Mouse (Mus musculus): ENCODE results near the gene Gprin2. TPM values are rescaled to one million over a fixed set of nuclear protein-coding genes. Genes with fewer than 3 reads are reported as not detected.

Gprin2 gene
- polyA plus RNA-seq, 1 experiment from 2014 or later = 1.1 TPM

GRCm38 (mm10) chr14:34188629-34189028 is 12.8 kb downstream of the Gprin2 start:
- H3K9ac ChIP-seq (ENCODE audit: low read length) = no peak overlapping the region
- DNase-seq (ENCODE audit: low spot score) = peak; percentile 35
- no peak for ATAC-seq (ENCODE audit: insufficient read depth, low FRiP score, low TSS enrichment)

GRCm38 (mm10) chr14:34183101-34183500 is 18.4 kb downstream of the Gprin2 start:
- no peaks in the 10 kb centered on the region for H3K27me3 ChIP-seq (ENCODE audit: control insufficient read depth, insufficient read depth, low read length)
- H3K9ac ChIP-seq (ENCODE audit: low read length) = no peak overlapping the region
- H3K4me3 ChIP-seq (ENCODE audit: low read depth, low read length) = no peak overlapping the region
- H3K4me2 ChIP-seq (ENCODE audit: low read depth) = no peak overlapping the region
- H3K9me3 ChIP-seq (ENCODE audit: control insufficient read depth, low read length) = no peaks in the 10 kb centered on the region
- H3K36me3 ChIP-seq (ENCODE audit: control insufficient read depth, insufficient read depth, low read length) = no peaks in the 10 kb centered on the region
- no peak overlapping the region for H3K27ac ChIP-seq (ENCODE audit: low read depth, low read length)
- ATAC-seq (ENCODE audit: insufficient read depth, low FRiP score, low TSS enrichment) = no peak
- DNase-seq (ENCODE audit: low spot score) = no peak
- no peaks in the 10 kb centered on the region for H3K4me1 ChIP-seq (ENCODE audit: control insufficient read depth, insufficient read depth, low read length)
- 89% methylated on average over 1 of the region's 1 CpGs for WGBS

More at GRCm38 (mm10) chr14:34188629-34189028, 12.8 kb downstream of the Gprin2 start:
- H3K27me3 ChIP-seq (ENCODE audit: control insufficient read depth, insufficient read depth, low read length) = no peaks in the 10 kb centered on the region
- H3K4me2 ChIP-seq (ENCODE audit: low read depth) = no peak overlapping the region
- no peaks in the 10 kb centered on the region for H3K4me1 ChIP-seq (ENCODE audit: control insufficient read depth, insufficient read depth, low read length)
- no peaks in the 10 kb centered on the region for H3K36me3 ChIP-seq (ENCODE audit: control insufficient read depth, insufficient read depth, low read length)
- no peaks in the 10 kb centered on the region for H3K9me3 ChIP-seq (ENCODE audit: control insufficient read depth, low read length)
- no peak overlapping the region for H3K4me3 ChIP-seq (ENCODE audit: low read depth, low read length)
- H3K27ac ChIP-seq (ENCODE audit: low read depth, low read length) = no peak overlapping the region
- 71% methylated on average over 5 of the region's 5 CpGs for WGBS

- Histone ChIP-seq H3K4me3 (ENCODE audit: low read depth, low read length) (no peak overlapping the region), H3K9me3 (ENCODE audit: control insufficient read depth, low read length) (no peaks in the 10 kb centered on the region), H3K4me2 (ENCODE audit: low read depth) (no peak overlapping the region), H3K4me1 (ENCODE audit: control insufficient read depth, insufficient read depth, low read length) (no peaks in the 10 kb centered on the region), H3K27ac (ENCODE audit: low read depth, low read length) (no peak overlapping the region), H3K36me3 (ENCODE audit: control insufficient read depth, insufficient read depth, low read length) (no peaks in the 10 kb centered on the region), H3K27me3 (ENCODE audit: control insufficient read depth, insufficient read depth, low read length) (no peaks in the 10 kb centered on the region), H3K9ac (ENCODE audit: low read length) (no peak overlapping the region)
- whole genome bisulfite sequencing = 94% methylated on average over 3 of the region's 3 CpGs
- DNase-seq (ENCODE audit: low spot score) (no peak), ATAC-seq (ENCODE audit: insufficient read depth, low FRiP score, low TSS enrichment) (no peak)
Observed at GRCm38 (mm10) chr14:34179351-34179750, 22.1 kb downstream of the Gprin2 start.

GRCm38 (mm10) chr14:34171107-34171506 is 30.3 kb downstream of the Gprin2 start:
- 92% methylated on average over 3 of the region's 3 CpGs for WGBS
- no peaks in the 10 kb centered on the region for H3K36me3 ChIP-seq (ENCODE audit: control insufficient read depth, insufficient read depth, low read length)

GRCm38 (mm10) chr14:34155752-34156151 is 45.7 kb downstream of the Gprin2 start:
- WGBS = 79% methylated on average over 12 of the region's 12 CpGs
- Histone ChIP-seq H3K4me2 (ENCODE audit: low read depth) (no peak overlapping the region), H3K27me3 (ENCODE audit: control insufficient read depth, insufficient read depth, low read length) (no peaks in the 10 kb centered on the region), H3K9me3 (ENCODE audit: control insufficient read depth, low read length) (no peaks in the 10 kb centered on the region), H3K4me3 (ENCODE audit: low read depth, low read length) (no peak overlapping the region), H3K9ac (ENCODE audit: low read length) (no peak overlapping the region), H3K27ac (ENCODE audit: low read depth, low read length) (no peak overlapping the region), H3K4me1 (ENCODE audit: control insufficient read depth, insufficient read depth, low read length) (no peaks in the 10 kb centered on the region), H3K36me3 (ENCODE audit: control insufficient read depth, insufficient read depth, low read length) (no peaks in the 10 kb centered on the region)
- ATAC-seq (ENCODE audit: insufficient read depth, low FRiP score, low TSS enrichment) = no peak
- DNase-seq (ENCODE audit: low spot score) = no peak

More at GRCm38 (mm10) chr14:34171107-34171506, 30.3 kb downstream of the Gprin2 start:
- no peak overlapping the region for H3K27ac ChIP-seq (ENCODE audit: low read depth, low read length)
- no peak overlapping the region for H3K4me3 ChIP-seq (ENCODE audit: low read depth, low read length)
- no peak overlapping the region for H3K9ac ChIP-seq (ENCODE audit: low read length)
- ATAC-seq (ENCODE audit: insufficient read depth, low FRiP score, low TSS enrichment) (no peak), DNase-seq (ENCODE audit: low spot score) (no peak)
- H3K4me2 ChIP-seq (ENCODE audit: low read depth) = no peak overlapping the region
- H3K9me3 ChIP-seq (ENCODE audit: control insufficient read depth, low read length) = no peaks in the 10 kb centered on the region
- no peaks in the 10 kb centered on the region for H3K27me3 ChIP-seq (ENCODE audit: control insufficient read depth, insufficient read depth, low read length)
- H3K4me1 ChIP-seq (ENCODE audit: control insufficient read depth, insufficient read depth, low read length) = no peaks in the 10 kb centered on the region

- no peaks in the 10 kb centered on the region for H3K27me3 ChIP-seq (ENCODE audit: control insufficient read depth, insufficient read depth, low read length)
- no peak overlapping the region for H3K27ac ChIP-seq (ENCODE audit: low read depth, low read length)
- no peak overlapping the region for H3K9ac ChIP-seq (ENCODE audit: low read length)
- H3K9me3 ChIP-seq (ENCODE audit: control insufficient read depth, low read length) = no peaks in the 10 kb centered on the region
- no peak overlapping the region for H3K4me3 ChIP-seq (ENCODE audit: low read depth, low read length)
- DNase-seq (ENCODE audit: low spot score) (peak; percentile 47), ATAC-seq (ENCODE audit: insufficient read depth, low FRiP score, low TSS enrichment) (peak; percentile 68)
- WGBS = 63% methylated on average over 9 of the region's 9 CpGs
- H3K4me1 ChIP-seq (ENCODE audit: control insufficient read depth, insufficient read depth, low read length) = no peaks in the 10 kb centered on the region
- no peaks in the 10 kb centered on the region for H3K36me3 ChIP-seq (ENCODE audit: control insufficient read depth, insufficient read depth, low read length)
- no peak overlapping the region for H3K4me2 ChIP-seq (ENCODE audit: low read depth)
Observed at GRCm38 (mm10) chr14:34154601-34155337, 46.7 kb downstream of the Gprin2 start.

- no peak within 1 kb of the TSS for H3K4me2 ChIP-seq (ENCODE audit: low read depth)
- H3K9me3 ChIP-seq (ENCODE audit: control insufficient read depth, low read length) = no peaks in the 10 kb centered on the region
- 14% methylated on average over 16 of the region's 16 CpGs for WGBS
- no peaks in the 10 kb centered on the region for H3K36me3 ChIP-seq (ENCODE audit: control insufficient read depth, insufficient read depth, low read length)
- no peak within 1 kb of the TSS for H3K9ac ChIP-seq (ENCODE audit: low read length)
- H3K27me3 ChIP-seq (ENCODE audit: control insufficient read depth, insufficient read depth, low read length) = no peaks in the 10 kb centered on the region
- H3K4me3 ChIP-seq (ENCODE audit: low read depth, low read length) = no peak within 1 kb of the TSS
- no peaks in the 10 kb centered on the region for H3K4me1 ChIP-seq (ENCODE audit: control insufficient read depth, insufficient read depth, low read length)
- H3K27ac ChIP-seq (ENCODE audit: low read depth, low read length) = no peak within 1 kb of the TSS
- ATAC-seq (ENCODE audit: insufficient read depth, low FRiP score, low TSS enrichment) (no peak), DNase-seq (ENCODE audit: low spot score) (peak; percentile 39)
Observed at GRCm38 (mm10) chr14:34152342-34152741, 49.1 kb downstream of the Gprin2 start, which contains the start of gene Npy4r. Gene Npy4r (minus strand): TSS chr14:34152489.

GRCm38 (mm10) chr14:34142915-34143314 is 58.5 kb downstream of the Gprin2 start:
- 89% methylated on average over 10 of the region's 10 CpGs for WGBS
- H3K4me2 ChIP-seq (ENCODE audit: low read depth) = no peak overlapping the region
- no peak for ATAC-seq (ENCODE audit: insufficient read depth, low FRiP score, low TSS enrichment)

GRCm38 (mm10) chr14:34142316-34142715 is 59.1 kb downstream of the Gprin2 start:
- no peak for DNase-seq (ENCODE audit: low spot score)
- Histone ChIP-seq H3K9ac (ENCODE audit: low read length) (no peak overlapping the region), H3K27ac (ENCODE audit: low read depth, low read length) (no peak overlapping the region), H3K4me3 (ENCODE audit: low read depth, low read length) (no peak overlapping the region), H3K4me2 (ENCODE audit: low read depth) (no peak overlapping the region), H3K36me3 (ENCODE audit: control insufficient read depth, insufficient read depth, low read length) (no peaks in the 10 kb centered on the region), H3K4me1 (ENCODE audit: control insufficient read depth, insufficient read depth, low read length) (no peaks in the 10 kb centered on the region), H3K9me3 (ENCODE audit: control insufficient read depth, low read length) (no peaks in the 10 kb centered on the region), H3K27me3 (ENCODE audit: control insufficient read depth, insufficient read depth, low read length) (no peaks in the 10 kb centered on the region)
- WGBS = 84% methylated on average over 1 of the region's 1 CpGs
- no peak for ATAC-seq (ENCODE audit: insufficient read depth, low FRiP score, low TSS enrichment)

More at GRCm38 (mm10) chr14:34142915-34143314, 58.5 kb downstream of the Gprin2 start:
- no peaks in the 10 kb centered on the region for H3K4me1 ChIP-seq (ENCODE audit: control insufficient read depth, insufficient read depth, low read length)
- no peak overlapping the region for H3K27ac ChIP-seq (ENCODE audit: low read depth, low read length)
- H3K36me3 ChIP-seq (ENCODE audit: control insufficient read depth, insufficient read depth, low read length) = no peaks in the 10 kb centered on the region
- H3K9ac ChIP-seq (ENCODE audit: low read length) = no peak overlapping the region
- no peaks in the 10 kb centered on the region for H3K27me3 ChIP-seq (ENCODE audit: control insufficient read depth, insufficient read depth, low read length)
- DNase-seq (ENCODE audit: low spot score) = no peak
- H3K4me3 ChIP-seq (ENCODE audit: low read depth, low read length) = no peak overlapping the region
- no peaks in the 10 kb centered on the region for H3K9me3 ChIP-seq (ENCODE audit: control insufficient read depth, low read length)
